Mouse (Mus musculus) embryonic facial prominence, embryonic 10.5 days (tissue): ENCODE measurements around the gene Trp63. TPM values are rescaled to one million over a fixed set of nuclear protein-coding genes. Genes with fewer than 3 reads are reported as not detected.

Source experiments
- DNase-seq: peaks from one replicate; pipeline ENCODE4 v3.0.0-alpha.2; 2017; ENCODE audit warnings: low spot score
- H3K27ac ChIP-seq: fragments of 300-500 bp; sonication (generic); replicated peaks from 2 replicates; pipeline ENCODE4 v1.5.1; 2016; ENCODE audit warnings: mild to moderate bottlenecking
- H3K27me3 ChIP-seq: fragments of 300-500 bp; sonication (generic); replicated peaks from 2 replicates; pipeline ENCODE4 v1.6.1; 2016; ENCODE audit warnings: low read depth, mild to moderate bottlenecking; ENCODE audit not compliant: poor library complexity, severe bottlenecking
- H3K36me3 ChIP-seq: fragments of 300-500 bp; sonication (generic); replicated peaks from 2 replicates; pipeline ENCODE4 v1.6.1; 2016; ENCODE audit warnings: mild to moderate bottlenecking, moderate library complexity
- H3K4me1 ChIP-seq: fragments of 300-500 bp; sonication (generic); 2 replicates; pipeline ENCODE4 v1.6.1; 2016
- H3K4me3 ChIP-seq: fragments of 300-500 bp; sonication (generic); 2 replicates; pipeline ENCODE4 v1.5.1; 2016; ENCODE audit warnings: mild to moderate bottlenecking, moderate library complexity
- H3K9me3 ChIP-seq: fragments of 300-500 bp; sonication (generic); 2 replicates; pipeline ENCODE4 v1.6.1; 2016; ENCODE audit warnings: mild to moderate bottlenecking
- WGBS: fragments of 180-500 bp; shearing (Covaris S2); methylation state at CpG from one replicate; pipeline ENCODE4 v1.1.7; 2016; 5-methylcytosine and 5-hydroxymethylcytosine counted together
- polyA plus RNA-seq: library from polyadenylated mRNA; unstranded; fragments of >200 nt; fragmentation: Nextera tagmentation; extraction: Ambion mirVana; gene quantifications from 2 replicates; pipeline ENCODE4 v1.2.1, GENCODE M21; 2016

Trp63 gene
- polyA plus RNA-seq, 1 experiment from 2014 or later: 30.1 TPM

GRCm38 (mm10) chr16:25912185-25912584, 228.6 kb downstream of the Trp63 start:
- no peak for DNase-seq
- H3K4me1 ChIP-seq: no peaks in the 10 kb centered on the region
- no peak overlapping the region for H3K27ac ChIP-seq
- whole genome bisulfite sequencing: 71% methylated on average over 1 of the region's 1 CpGs
- no peak overlapping the region for H3K4me3 ChIP-seq
- H3K36me3 ChIP-seq: no peaks in the 10 kb centered on the region
- no peaks in the 10 kb centered on the region for H3K27me3 ChIP-seq
- no peaks in the 10 kb centered on the region for H3K9me3 ChIP-seq

- no peaks in the 10 kb centered on the region for H3K4me1 ChIP-seq
- no peaks in the 10 kb centered on the region for H3K27me3 ChIP-seq
- no peak for DNase-seq
- H3K9me3 ChIP-seq: no peaks in the 10 kb centered on the region
- WGBS: 88% methylated on average over 2 of the region's 2 CpGs
- no peak overlapping the region for H3K4me3 ChIP-seq
- no peaks in the 10 kb centered on the region for H3K36me3 ChIP-seq
- H3K27ac ChIP-seq: no peak overlapping the region
These were observed 250.6 kb downstream of the Trp63 start for GRCm38 (mm10) chr16:25934181-25934580.
